Mouse (Mus musculus): ENCODE measurements around the gene Insl6. TPM values are rescaled to one million over a fixed set of nuclear protein-coding genes. Genes with fewer than 3 reads are reported as not detected.

Insl6 gene
- 0.77 and 1.9 TPM in 2 replicates for polyA plus RNA-seq (2014; fragmentation: Nextera tagmentation; extraction: Ambion mirVana)

- Histone ChIP-seq H3K27ac (replicated peaks; ENCODE audit: low read depth, low read length) (no peak within 1 kb of the TSS), H3K4me1 (ENCODE audit: control insufficient read depth, insufficient read depth, low read length) (peaks cover 6% of the 10 kb centered on the region; the same call in 1 of the 2 replicates), H3K9me3 (ENCODE audit: control insufficient read depth, low read length) (no peaks in the 10 kb centered on the region), H3K9ac (replicated peaks; ENCODE audit: low read length) (0 out of 2 replicates have a peak within 1 kb of the TSS, but pooled peaks have one; percentile 16), H3K4me2 (ENCODE audit: low read length) (peak within 1 kb of the TSS; percentile 56), H3K36me3 (ENCODE audit: control insufficient read depth, insufficient read depth, low read length) (no peaks in the 10 kb centered on the region), H3K4me3 (replicated peaks; ENCODE audit: low read depth, low read length) (peak within 1 kb of the TSS; percentile 26), H3K27me3 (ENCODE audit: control insufficient read depth, insufficient read depth, low read length) (peaks cover 4% of the 10 kb centered on the region; the same call in 1 of the 2 replicates)
- DNase-seq (peak; percentile 65), ATAC-seq (ENCODE audit: low FRiP score, low TSS enrichment) (peak; percentile 78)
- WGBS, result 6% methylated on average over 29 of the region's 31 CpGs
Measured at GRCm38 (mm10) chr19:29325053-29325851, at the start of gene Insl6. TSS of gene Insl6 (minus strand) at chr19:29325356.

GRCm38 (mm10) chr19:29374947-29375346, 49.8 kb upstream of the Insl6 start:
- ATAC-seq (ENCODE audit: low FRiP score, low TSS enrichment) (no peak), DNase-seq (no peak)
- H3K27ac ChIP-seq (replicated peaks; ENCODE audit: low read depth, low read length), result no peak overlapping the region
- H3K36me3 ChIP-seq (ENCODE audit: control insufficient read depth, insufficient read depth, low read length), result no peaks in the 10 kb centered on the region
- H3K4me1 ChIP-seq (ENCODE audit: control insufficient read depth, insufficient read depth, low read length), result no peaks in the 10 kb centered on the region
- H3K4me3 ChIP-seq (replicated peaks; ENCODE audit: low read depth, low read length), result no peak overlapping the region
- no peak overlapping the region for H3K4me2 ChIP-seq (ENCODE audit: low read length)
- no peak overlapping the region for H3K9ac ChIP-seq (replicated peaks; ENCODE audit: low read length)
- WGBS, result 94% methylated on average over 9 of the region's 9 CpGs
- no peaks in the 10 kb centered on the region for H3K9me3 ChIP-seq (ENCODE audit: control insufficient read depth, low read length)
- H3K27me3 ChIP-seq (ENCODE audit: control insufficient read depth, insufficient read depth, low read length), result no peaks in the 10 kb centered on the region

- no peak for DNase-seq
- Histone ChIP-seq H3K9me3 (ENCODE audit: control insufficient read depth, low read length) (no peaks in the 10 kb centered on the region), H3K4me1 (ENCODE audit: control insufficient read depth, insufficient read depth, low read length) (no peaks in the 10 kb centered on the region), H3K9ac (replicated peaks; ENCODE audit: low read length) (peak overlapping the region; percentile 26; the same call in 1 of the 2 replicates), H3K27me3 (ENCODE audit: control insufficient read depth, insufficient read depth, low read length) (no peaks in the 10 kb centered on the region), H3K4me3 (replicated peaks; ENCODE audit: low read depth, low read length) (0 out of 2 replicates have a peak overlapping the region, but pooled peaks have one; percentile 10), H3K27ac (replicated peaks; ENCODE audit: low read depth, low read length) (no peak overlapping the region), H3K36me3 (ENCODE audit: control insufficient read depth, insufficient read depth, low read length) (no peaks in the 10 kb centered on the region), H3K4me2 (ENCODE audit: low read length) (peak overlapping the region; percentile 44)
- ATAC-seq (ENCODE audit: low FRiP score, low TSS enrichment), result no peak
- WGBS, result 43% methylated on average over 11 of the region's 11 CpGs
Measured at GRCm38 (mm10) chr19:29373438-29373837, 48.3 kb upstream of the Insl6 start.

- ATAC-seq (ENCODE audit: low FRiP score, low TSS enrichment), result no peak
- Histone ChIP-seq H3K4me3 (replicated peaks; ENCODE audit: low read depth, low read length) (no peak overlapping the region), H3K4me2 (ENCODE audit: low read length) (no peak overlapping the region), H3K9ac (replicated peaks; ENCODE audit: low read length) (no peak overlapping the region), H3K4me1 (ENCODE audit: control insufficient read depth, insufficient read depth, low read length) (no peaks in the 10 kb centered on the region), H3K36me3 (ENCODE audit: control insufficient read depth, insufficient read depth, low read length) (no peaks in the 10 kb centered on the region), H3K27me3 (ENCODE audit: control insufficient read depth, insufficient read depth, low read length) (no peaks in the 10 kb centered on the region), H3K9me3 (ENCODE audit: control insufficient read depth, low read length) (no peaks in the 10 kb centered on the region), H3K27ac (replicated peaks; ENCODE audit: low read depth, low read length) (no peak overlapping the region)
- no peak for DNase-seq
- WGBS, result 95% methylated on average over 3 of the region's 3 CpGs
Measured at GRCm38 (mm10) chr19:29372621-29373020, 47.5 kb upstream of the Insl6 start.

- ATAC-seq (ENCODE audit: low FRiP score, low TSS enrichment) (no peak), DNase-seq (no peak)
- Histone ChIP-seq H3K4me2 (ENCODE audit: low read length) (no peak overlapping the region), H3K27ac (replicated peaks; ENCODE audit: low read depth, low read length) (no peak overlapping the region), H3K9ac (replicated peaks; ENCODE audit: low read length) (no peak overlapping the region), H3K4me1 (ENCODE audit: control insufficient read depth, insufficient read depth, low read length) (peaks cover 3% of the 10 kb centered on the region), H3K36me3 (ENCODE audit: control insufficient read depth, insufficient read depth, low read length) (no peaks in the 10 kb centered on the region), H3K4me3 (replicated peaks; ENCODE audit: low read depth, low read length) (no peak overlapping the region), H3K9me3 (ENCODE audit: control insufficient read depth, low read length) (no peaks in the 10 kb centered on the region), H3K27me3 (ENCODE audit: control insufficient read depth, insufficient read depth, low read length) (no peaks in the 10 kb centered on the region)
- 80% methylated on average over 4 of the region's 4 CpGs for WGBS
Measured at GRCm38 (mm10) chr19:29372138-29372537, 47.0 kb upstream of the Insl6 start.

- H3K4me3 ChIP-seq (replicated peaks; ENCODE audit: low read depth, low read length), result no peak overlapping the region
- H3K27ac ChIP-seq (replicated peaks; ENCODE audit: low read depth, low read length), result no peak overlapping the region
- WGBS, result 86% methylated on average over 18 of the region's 18 CpGs
Measured at GRCm38 (mm10) chr19:29371284-29372081, 46.3 kb upstream of the Insl6 start.

GRCm38 (mm10) chr19:29370545-29371283, 45.6 kb upstream of the Insl6 start:
- ATAC-seq (ENCODE audit: low FRiP score, low TSS enrichment), result no peak
- 90% methylated on average over 7 of the region's 7 CpGs for WGBS
- no peaks in the 10 kb centered on the region for H3K27me3 ChIP-seq (ENCODE audit: control insufficient read depth, insufficient read depth, low read length)
- no peaks in the 10 kb centered on the region for H3K9me3 ChIP-seq (ENCODE audit: control insufficient read depth, low read length)
- H3K27ac ChIP-seq (replicated peaks; ENCODE audit: low read depth, low read length), result no peak overlapping the region
- no peaks in the 10 kb centered on the region for H3K36me3 ChIP-seq (ENCODE audit: control insufficient read depth, insufficient read depth, low read length)
- no peak overlapping the region for H3K9ac ChIP-seq (replicated peaks; ENCODE audit: low read length)
- H3K4me3 ChIP-seq (replicated peaks; ENCODE audit: low read depth, low read length), result no peak overlapping the region
- peaks cover 5% of the 10 kb centered on the region for H3K4me1 ChIP-seq (ENCODE audit: control insufficient read depth, insufficient read depth, low read length)
- no peak for DNase-seq
- H3K4me2 ChIP-seq (ENCODE audit: low read length), result no peak overlapping the region

More at GRCm38 (mm10) chr19:29371284-29372081, 46.3 kb upstream of the Insl6 start:
- Histone ChIP-seq H3K27me3 (ENCODE audit: control insufficient read depth, insufficient read depth, low read length) (no peaks in the 10 kb centered on the region), H3K4me2 (ENCODE audit: low read length) (no peak overlapping the region), H3K4me1 (ENCODE audit: control insufficient read depth, insufficient read depth, low read length) (peaks cover 5% of the 10 kb centered on the region), H3K9ac (replicated peaks; ENCODE audit: low read length) (no peak overlapping the region), H3K9me3 (ENCODE audit: control insufficient read depth, low read length) (no peaks in the 10 kb centered on the region), H3K36me3 (ENCODE audit: control insufficient read depth, insufficient read depth, low read length) (no peaks in the 10 kb centered on the region)
- DNase-seq (no peak), ATAC-seq (ENCODE audit: low FRiP score, low TSS enrichment) (no peak)

GRCm38 (mm10) chr19:29370112-29370511, 45.0 kb upstream of the Insl6 start:
- Histone ChIP-seq H3K9ac (replicated peaks; ENCODE audit: low read length) (no peak overlapping the region), H3K27ac (replicated peaks; ENCODE audit: low read depth, low read length) (no peak overlapping the region), H3K36me3 (ENCODE audit: control insufficient read depth, insufficient read depth, low read length) (no peaks in the 10 kb centered on the region), H3K4me2 (ENCODE audit: low read length) (no peak overlapping the region), H3K4me3 (replicated peaks; ENCODE audit: low read depth, low read length) (no peak overlapping the region), H3K4me1 (ENCODE audit: control insufficient read depth, insufficient read depth, low read length) (peaks cover 5% of the 10 kb centered on the region), H3K9me3 (ENCODE audit: control insufficient read depth, low read length) (no peaks in the 10 kb centered on the region), H3K27me3 (ENCODE audit: control insufficient read depth, insufficient read depth, low read length) (no peaks in the 10 kb centered on the region)
- no peak for DNase-seq
- ATAC-seq (ENCODE audit: low FRiP score, low TSS enrichment), result no peak
- WGBS, result 79% methylated on average over 12 of the region's 12 CpGs
